Mouse (Mus musculus) kidney, postnatal 0 days (tissue): ENCODE results near the gene Dgkd. TPM values are rescaled to one million over a fixed set of nuclear protein-coding genes. Genes with fewer than 3 reads are reported as not detected.
A peak's percentile ranks its signal among the peaks of the same experiment; 100 is the strongest.

Source experiments
- ATAC-seq: fragments of 200-750 bp; cut with Nextera tagmentation; replicated peaks from 2 replicates; pipeline ENCODE4 v1.8.0; 2017; ENCODE audit warnings: low read depth, moderate number of reproducible peaks, moderate TSS enrichment, moderate library complexity; ENCODE audit not compliant: low FRiP score
- DNase-seq: peaks from one replicate; pipeline ENCODE4 v3.0.0-alpha.2; 2016; ENCODE audit warnings: low spot score
- H3K27ac ChIP-seq: fragments of 300-500 bp; sonication (generic); 2 replicates; pipeline ENCODE4 v1.5.1; 2014; ENCODE audit warnings: mild to moderate bottlenecking
- H3K27me3 ChIP-seq: fragments of 300-500 bp; sonication (generic); 2 replicates; pipeline ENCODE4 v1.6.1; 2014; ENCODE audit warnings: low read length, mixed read lengths; ENCODE audit not compliant: insufficient read depth
- H3K36me3 ChIP-seq: fragments of 300-500 bp; sonication (generic); 2 replicates; pipeline ENCODE4 v1.6.1; 2014; ENCODE audit warnings: low read length, mixed read lengths; ENCODE audit not compliant: insufficient read depth
- H3K4me1 ChIP-seq: fragments of 300-500 bp; sonication (generic); replicated peaks from 2 replicates; pipeline ENCODE4 v1.6.1; 2014; ENCODE audit warnings: antibody characterized with exemption, low read length, mixed read lengths; ENCODE audit not compliant: insufficient read depth
- H3K4me2 ChIP-seq: fragments of 300-500 bp; sonication (generic); 2 replicates; pipeline ENCODE4 v1.6.1; 2014; ENCODE audit warnings: mild to moderate bottlenecking, low read length, moderate library complexity, mixed read lengths
- H3K4me3 ChIP-seq: fragments of 300-500 bp; sonication (generic); replicated peaks from 2 replicates; pipeline ENCODE4 v1.5.1; 2014; ENCODE audit warnings: low read depth, low read length
- H3K9ac ChIP-seq: fragments of 300-500 bp; sonication (generic); 2 replicates; pipeline ENCODE4 v1.6.1; 2014; ENCODE audit warnings: low read depth, low read length
- H3K9me3 ChIP-seq: fragments of 300-500 bp; sonication (generic); replicated peaks from 2 replicates; pipeline ENCODE4 v1.6.1; 2016; ENCODE audit warnings: low read length, inconsistent platforms, mixed read lengths
- CTCF ChIP-seq: IDR thresholded peaks from 2 replicates; pipeline ENCODE4 v1.5.1; 2016; ENCODE audit warnings: antibody characterized with exemption, low read depth, mild to moderate bottlenecking, moderate library complexity
- WGBS: fragments of 180-500 bp; shearing (Covaris S2); extraction: QIAGEN DNeasy Blood & Tissue Kit; methylation state at CpG from one replicate; pipeline ENCODE4 v1.1.7; 2014; 5-methylcytosine and 5-hydroxymethylcytosine counted together
- polyA plus RNA-seq: library from polyadenylated mRNA; unstranded; fragments of >200 nt; fragmentation: Nextera tagmentation; extraction: Ambion mirVana; gene quantifications from 2 replicates; pipeline ENCODE4 v1.2.1, GENCODE M21; 2015

The Dgkd gene
- polyA plus RNA-seq, 1 experiment from 2014 or later, result 19.8 TPM

DNA sequence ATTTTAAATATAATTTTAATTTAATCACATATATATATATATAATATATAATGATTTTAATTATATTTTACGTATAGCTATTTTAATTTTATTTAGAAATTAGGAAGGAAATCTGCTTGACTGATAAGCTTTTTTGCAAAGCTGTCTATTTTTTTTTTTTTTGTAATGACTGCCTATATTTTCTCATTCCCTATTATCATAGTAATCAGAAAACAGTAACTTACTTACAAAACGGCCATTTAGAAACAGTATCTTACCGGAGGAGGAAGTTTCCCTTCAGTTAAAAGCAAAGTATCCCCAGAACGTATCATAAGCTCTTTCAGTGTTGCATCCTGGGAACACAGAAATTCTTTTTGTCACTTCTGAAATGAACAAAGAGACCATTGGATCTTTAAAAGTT, 106.4 kb downstream of the Dgkd start:
- WGBS, result 82% methylated on average over 4 of the region's 4 CpGs
- no peak overlapping the region for H3K27ac ChIP-seq
- H3K4me1 ChIP-seq, result no peaks in the 10 kb centered on the region
- no peak overlapping the region for H3K9ac ChIP-seq
- no peaks in the 10 kb centered on the region for H3K27me3 ChIP-seq
- H3K36me3 ChIP-seq, result peaks cover 37% of the 10 kb centered on the region
- DNase-seq (no peak), ATAC-seq (no peak)
- H3K4me3 ChIP-seq, result no peak overlapping the region
- H3K9me3 ChIP-seq, result no peaks in the 10 kb centered on the region
- no peak overlapping the region for H3K4me2 ChIP-seq
- TF ChIP-seq CTCF, result no peak

DNA sequence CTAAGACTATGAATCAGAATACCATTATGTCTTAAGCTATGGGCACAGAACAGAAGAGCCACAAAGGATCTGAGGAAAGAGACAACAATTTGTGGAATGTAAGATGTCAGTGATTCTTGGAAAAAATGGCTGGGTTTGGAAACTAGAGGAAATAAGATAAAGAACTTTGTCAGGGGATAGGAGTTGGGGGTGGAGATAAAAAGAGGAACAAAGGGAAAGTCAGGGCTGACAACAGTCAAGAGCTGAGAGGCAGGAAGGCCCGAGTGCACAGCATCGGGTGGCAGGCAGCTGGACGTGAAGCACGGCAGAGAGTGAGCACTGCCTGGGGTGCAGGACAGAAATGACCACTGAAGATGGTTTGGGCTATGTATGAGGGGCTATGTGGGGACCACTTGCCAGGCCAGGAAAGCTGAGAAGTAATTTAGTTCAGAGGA, 106.9 kb downstream of the Dgkd start:
- no peak overlapping the region for H3K9ac ChIP-seq
- peaks cover 39% of the 10 kb centered on the region for H3K36me3 ChIP-seq

DNA sequence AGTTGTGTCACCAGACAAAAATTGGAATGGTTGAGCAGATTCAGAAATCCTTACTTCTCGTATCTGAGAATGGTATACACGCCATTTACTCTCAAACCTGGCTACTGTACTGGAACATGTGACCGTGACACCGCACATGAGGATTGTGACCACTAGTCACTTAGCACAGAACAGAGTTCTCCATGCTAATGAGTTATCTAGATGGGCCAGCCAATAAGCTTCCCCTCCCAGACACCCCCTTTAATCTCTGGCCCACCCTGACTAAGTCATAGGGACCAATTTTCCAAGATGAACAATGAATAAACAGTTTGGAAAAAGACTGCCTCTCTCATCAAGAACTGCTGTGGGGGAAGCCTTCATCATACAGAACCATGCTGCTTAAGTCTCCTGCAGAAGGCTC, 107.7 kb downstream of the Dgkd start:
- no peak for ATAC-seq
- DNase-seq, result no peak
- no peaks in the 10 kb centered on the region for H3K4me1 ChIP-seq
- H3K36me3 ChIP-seq, result peaks cover 32% of the 10 kb centered on the region
- H3K4me2 ChIP-seq, result no peak overlapping the region
- H3K4me3 ChIP-seq, result no peak overlapping the region
- no peak for TF ChIP-seq CTCF
- no peaks in the 10 kb centered on the region for H3K9me3 ChIP-seq
- H3K9ac ChIP-seq, result no peak overlapping the region
- H3K27ac ChIP-seq, result no peak overlapping the region
- no peaks in the 10 kb centered on the region for H3K27me3 ChIP-seq
- 89% methylated on average over 4 of the region's 4 CpGs for WGBS

More for the DNA sequence above, 106.9 kb downstream of the Dgkd start:
- no peaks in the 10 kb centered on the region for H3K4me1 ChIP-seq
- no peaks in the 10 kb centered on the region for H3K27me3 ChIP-seq
- H3K4me2 ChIP-seq, result no peak overlapping the region
- 63% methylated on average over 4 of the region's 4 CpGs for WGBS
- H3K4me3 ChIP-seq, result no peak overlapping the region
- no peak overlapping the region; the same call in 1 of the 2 replicates for H3K27ac ChIP-seq
- ATAC-seq (no peak), DNase-seq (peak; percentile 17)
- TF ChIP-seq CTCF, result no peak
- H3K9me3 ChIP-seq, result no peaks in the 10 kb centered on the region

DNA sequence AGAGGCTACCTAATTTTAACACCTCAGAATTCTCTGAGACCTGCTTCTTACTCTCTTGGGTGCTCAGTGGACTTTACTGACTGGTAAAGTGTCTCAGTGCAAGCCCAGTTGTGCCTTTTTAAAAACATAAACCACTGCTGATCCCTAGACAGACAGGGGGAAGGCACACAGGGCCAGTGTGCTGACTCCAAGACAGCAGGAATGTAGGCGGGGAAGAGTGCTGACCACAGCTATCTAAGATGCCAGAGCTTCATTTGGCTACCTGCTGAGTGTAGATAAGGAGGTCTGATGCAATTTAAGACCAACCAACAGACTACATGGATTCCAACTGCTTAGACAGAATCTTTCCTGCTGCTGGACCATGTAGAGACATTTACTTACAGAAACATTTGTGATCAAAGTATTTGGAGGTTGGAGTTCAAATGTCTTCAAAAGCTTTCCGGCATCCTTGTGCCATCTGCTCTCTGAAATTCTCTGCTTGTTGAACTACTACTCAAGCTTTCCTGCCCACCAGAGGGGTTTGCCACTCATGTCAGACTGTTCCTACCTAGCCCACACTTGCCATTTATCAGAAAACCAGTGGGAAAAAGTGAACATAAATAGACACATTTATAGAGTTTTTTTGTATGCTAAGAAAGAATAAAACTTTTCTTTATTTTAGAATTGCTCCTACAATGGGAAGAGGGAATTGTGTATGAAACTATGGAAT, 108.5 kb downstream of the Dgkd start:
- H3K27me3 ChIP-seq, result no peaks in the 10 kb centered on the region
- peaks cover 29% of the 10 kb centered on the region for H3K36me3 ChIP-seq
- no peaks in the 10 kb centered on the region for H3K4me1 ChIP-seq
- H3K4me2 ChIP-seq, result no peak overlapping the region
- no peak for TF ChIP-seq CTCF
- H3K9me3 ChIP-seq, result no peaks in the 10 kb centered on the region
- no peak overlapping the region for H3K9ac ChIP-seq
- ATAC-seq, result no peak
- no peak for DNase-seq
- 83% methylated on average over 2 of the region's 2 CpGs for WGBS
- H3K27ac ChIP-seq, result no peak overlapping the region
- H3K4me3 ChIP-seq, result no peak overlapping the region

DNA sequence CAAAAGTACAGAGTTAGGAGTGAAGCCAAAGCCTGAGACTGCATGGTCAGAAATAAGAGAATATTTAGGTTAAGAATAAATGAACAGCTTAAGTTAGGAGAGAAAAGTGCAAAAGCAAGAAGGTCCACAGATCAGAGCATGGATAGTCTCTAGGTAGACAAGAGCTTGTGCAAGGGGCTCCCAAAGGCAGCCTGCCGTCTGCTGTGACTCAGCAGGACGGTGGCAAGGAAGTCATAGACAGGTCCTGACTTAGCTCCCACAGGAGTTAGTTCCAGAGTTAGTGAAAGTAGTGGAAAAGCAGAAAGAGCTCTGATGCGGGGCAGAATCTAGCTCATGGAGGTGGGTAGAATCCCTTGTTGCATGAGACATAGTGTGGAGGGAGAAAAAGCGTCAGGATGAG, 117.3 kb downstream of the Dgkd start:
- H3K4me2 ChIP-seq, result no peak overlapping the region
- no peak for ATAC-seq
- no peak for DNase-seq
- H3K27ac ChIP-seq, result no peak overlapping the region
- no peaks in the 10 kb centered on the region for H3K27me3 ChIP-seq
- no peak for TF ChIP-seq CTCF
- no peaks in the 10 kb centered on the region for H3K4me1 ChIP-seq
- H3K36me3 ChIP-seq, result peaks cover 30% of the 10 kb centered on the region
- H3K4me3 ChIP-seq, result no peak overlapping the region
- 91% methylated on average over 4 of the region's 4 CpGs for WGBS
- H3K9me3 ChIP-seq, result no peaks in the 10 kb centered on the region
- no peak overlapping the region for H3K9ac ChIP-seq

DNA sequence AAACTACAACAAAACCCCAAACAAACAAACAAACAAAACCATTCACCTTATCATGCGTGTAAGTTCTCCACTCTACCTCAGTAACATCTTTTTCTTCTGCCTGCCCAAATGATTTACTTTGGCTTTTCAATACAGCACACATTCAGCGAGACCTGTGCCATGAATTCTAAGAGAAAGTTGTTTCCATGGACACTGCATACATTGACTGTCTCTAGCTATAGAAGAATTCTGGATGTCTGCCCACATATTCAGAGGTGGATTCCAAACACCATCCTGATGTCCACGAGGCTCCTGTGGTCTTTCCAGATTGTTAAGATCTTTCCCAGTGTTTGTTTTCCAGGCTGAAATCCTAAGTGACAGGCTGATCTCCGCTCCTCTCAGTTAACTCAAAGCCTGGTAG, 129.2 kb downstream of the Dgkd start:
- Histone ChIP-seq H3K27ac (no peak overlapping the region), H3K9ac (no peak overlapping the region), H3K27me3 (no peaks in the 10 kb centered on the region), H3K4me1 (no peaks in the 10 kb centered on the region), H3K4me2 (no peak overlapping the region), H3K9me3 (no peaks in the 10 kb centered on the region), H3K36me3 (peaks cover 47% of the 10 kb centered on the region), H3K4me3 (no peak overlapping the region)
- no peak for ATAC-seq
- no peak for TF ChIP-seq CTCF
- 82% methylated on average over 4 of the region's 4 CpGs for WGBS
- DNase-seq, result no peak

DNA sequence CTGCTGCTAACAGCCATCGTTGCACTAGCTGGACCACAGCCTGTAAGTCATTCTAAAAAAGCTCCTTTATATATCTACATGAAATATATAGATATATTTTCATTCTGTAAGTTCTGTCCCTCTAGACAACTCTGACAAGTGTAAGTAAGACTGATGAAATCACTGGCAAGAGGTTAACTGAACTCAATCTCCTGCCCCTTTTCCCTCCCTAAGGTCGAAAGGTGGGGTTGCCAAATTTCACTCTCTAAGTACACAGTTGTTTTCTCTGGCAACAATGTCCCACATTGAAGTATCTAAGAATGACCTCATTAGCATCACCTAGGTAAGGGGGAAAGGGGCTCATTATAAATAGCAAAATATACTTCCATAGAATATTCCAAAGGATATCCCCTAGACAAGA, 139.6 kb downstream of the Dgkd start:
- Histone ChIP-seq H3K27ac (no peak overlapping the region), H3K9ac (no peak overlapping the region), H3K4me2 (no peak overlapping the region), H3K36me3 (peaks cover 50% of the 10 kb centered on the region), H3K4me3 (no peak overlapping the region), H3K9me3 (no peaks in the 10 kb centered on the region), H3K4me1 (no peaks in the 10 kb centered on the region), H3K27me3 (no peaks in the 10 kb centered on the region)
- TF ChIP-seq CTCF, result no peak
- no peak for ATAC-seq
- WGBS, result 93% methylated on average over 2 of the region's 2 CpGs
- no peak for DNase-seq

Other genes with a start within 250 kb of the Dgkd start
- gene Inpp5d, start 233.0 kb upstream of the Dgkd start, polyA plus RNA-seq, result 4.0 and 6.6 TPM in 2 replicates
- 20.8 and 21.9 TPM in 2 replicates for gene Atg16l1, start 97.4 kb upstream of the Dgkd start, polyA plus RNA-seq
- gene Sag, start 49.6 kb upstream of the Dgkd start, polyA plus RNA-seq, result 0.57 and 0.68 TPM in 2 replicates
- gene Usp40, start 155.3 kb downstream of the Dgkd start, polyA plus RNA-seq, result 18.7 and 22.6 TPM in 2 replicates
- 52.3 and 54.5 TPM in 2 replicates for gene Ugt1a10, start 202.1 kb downstream of the Dgkd start, polyA plus RNA-seq
- gene Ugt1a9, start 217.5 kb downstream of the Dgkd start, polyA plus RNA-seq, result 8.4 and 9.3 TPM in 2 replicates
- gene Ugt1a8, start 234.5 kb downstream of the Dgkd start, polyA plus RNA-seq, result 0.05 TPM in 1 of 2 replicates, not detected in the other
- gene Ugt1a7c, start 241.8 kb downstream of the Dgkd start, polyA plus RNA-seq, result 10.7 and 12.1 TPM in 2 replicates
- 0.55 and 0.65 TPM in 2 replicates for gene Ugt1a6b, start 250.0 kb downstream of the Dgkd start, polyA plus RNA-seq